Mouse (Mus musculus): ENCODE results near the gene Ackr3.

The Ackr3 gene

DNA sequence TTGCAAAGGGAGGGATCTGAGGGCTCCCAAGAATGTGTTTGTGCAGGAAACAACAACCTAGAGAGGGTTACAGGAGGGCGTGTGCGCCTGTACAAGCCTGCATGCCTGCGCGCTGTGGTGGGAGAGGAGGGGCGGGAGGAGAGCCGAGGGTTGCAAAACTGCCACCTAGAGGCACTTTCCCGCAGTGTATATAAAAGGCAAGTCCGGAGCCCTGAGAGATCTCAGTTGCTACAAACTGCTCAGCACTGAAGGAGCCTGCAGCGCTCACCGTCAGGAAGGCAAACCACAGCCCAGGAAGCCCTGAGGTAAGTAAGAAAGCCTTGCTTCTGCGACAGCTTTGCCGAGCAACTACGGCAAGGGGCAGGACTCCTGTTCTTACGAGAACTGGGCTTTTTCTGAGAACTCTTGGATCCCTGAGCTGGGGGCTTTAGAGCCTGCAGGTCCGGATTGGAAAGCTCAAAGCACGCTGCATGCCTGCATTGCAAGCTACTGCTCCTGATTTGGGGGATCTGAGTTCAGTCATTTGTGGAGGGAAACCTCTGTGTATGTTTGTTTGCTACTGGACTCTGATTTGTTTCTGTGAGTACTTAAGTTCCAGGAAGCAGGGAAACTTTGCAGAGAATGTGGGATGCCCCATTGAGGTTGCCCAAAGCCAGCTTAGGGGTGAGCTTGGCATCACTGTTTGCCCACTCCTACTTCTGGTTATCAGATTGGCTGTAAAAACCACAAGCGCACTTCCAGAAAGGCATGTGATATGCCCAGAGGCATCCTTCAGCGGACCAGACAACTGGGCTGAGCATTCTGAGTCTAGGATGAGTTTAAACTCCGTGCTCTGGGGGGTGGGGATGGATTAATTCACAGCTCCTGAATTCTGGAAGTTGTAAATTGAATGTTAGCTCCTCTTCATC lies at the start of gene Ackr3:
Gene Ackr3, plus strand, starts transcription at position 198 of the 908 bp plus-strand sequence.
- peak; percentile 85 for DNase-seq

GRCm38 (mm10) chr1:90156589-90156988 lies 47.2 kb upstream of the Ackr3 start:
- DNase-seq: no peak

DNA sequence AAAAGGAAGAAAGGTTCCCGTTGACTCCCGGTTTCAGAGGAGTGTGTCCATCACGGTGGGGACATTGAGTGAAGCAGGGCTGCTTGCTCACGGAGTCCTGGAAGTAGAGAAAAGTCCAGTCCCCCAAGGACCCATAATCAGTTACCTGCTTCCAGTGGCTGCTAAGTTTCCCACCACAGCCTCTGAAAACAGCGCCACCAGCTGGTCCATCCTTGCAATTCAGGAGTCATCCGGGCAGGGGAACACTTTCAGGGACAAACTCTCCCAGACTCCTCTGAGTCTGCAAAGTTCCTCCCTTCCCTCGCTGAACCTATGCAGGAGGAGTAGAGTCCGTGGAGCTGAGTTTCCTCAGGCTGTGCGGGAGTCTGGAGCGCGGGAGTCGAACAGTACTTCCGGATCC lies 43.9 kb upstream of the Ackr3 start:
- peak; percentile 18 for DNase-seq

DNA sequence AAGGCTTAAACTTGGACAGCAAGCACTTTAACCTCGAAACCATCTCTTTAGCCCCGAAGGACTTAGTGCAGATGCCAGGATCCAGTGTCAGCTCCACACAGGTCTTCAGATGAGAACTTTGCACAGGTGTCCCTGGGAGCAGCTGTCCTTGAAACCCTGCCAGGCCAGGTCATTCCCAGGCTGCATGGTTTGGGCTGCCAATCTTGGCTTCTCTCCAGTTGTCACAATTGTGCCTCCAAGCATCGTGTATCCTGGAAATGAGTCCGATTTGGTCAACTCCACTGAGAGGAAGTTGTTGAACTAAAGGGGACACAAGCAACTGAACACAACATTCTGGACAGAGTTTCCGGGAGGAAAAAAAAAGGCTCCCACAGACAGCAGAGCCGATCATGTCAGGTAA lies 42.2 kb upstream of the Ackr3 start:
- DNase-seq: no peak

GRCm38 (mm10) chr1:90162379-90162857 lies 41.4 kb upstream of the Ackr3 start:
- DNase-seq: no peak

- DNase-seq: no peak
These were observed 40.6 kb upstream of the Ackr3 start for GRCm38 (mm10) chr1:90163161-90163560.

DNA sequence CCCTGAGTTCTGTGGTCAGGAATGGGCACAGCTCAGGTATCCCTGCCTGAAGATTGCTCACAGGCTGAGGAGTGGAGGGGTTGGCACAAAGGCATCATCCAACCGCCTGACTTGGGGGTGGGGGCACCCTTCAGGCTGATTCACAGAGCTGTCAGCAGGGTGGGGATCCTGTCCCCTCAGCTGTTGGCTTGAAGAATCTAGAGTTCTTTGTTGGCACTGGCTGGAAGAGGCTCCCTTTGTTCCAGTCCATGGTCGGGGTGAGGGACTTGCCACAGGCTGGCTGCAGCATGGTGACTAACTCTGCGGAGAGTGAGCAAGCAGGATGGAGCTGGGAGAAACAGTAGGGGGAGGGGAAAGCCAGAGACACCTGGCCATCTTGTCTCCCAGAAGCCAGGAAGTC lies 39.5 kb upstream of the Ackr3 start:
- DNase-seq: no peak

- DNase-seq: no peak
These were observed 29.4 kb upstream of the Ackr3 start for GRCm38 (mm10) chr1:90174338-90174737.

- DNase-seq: no peak
These were observed 27.6 kb upstream of the Ackr3 start for GRCm38 (mm10) chr1:90176223-90176622.

GRCm38 (mm10) chr1:90177565-90177964 lies 26.2 kb upstream of the Ackr3 start:
- DNase-seq: no peak

- DNase-seq: no peak
These were observed 25.8 kb upstream of the Ackr3 start for GRCm38 (mm10) chr1:90177978-90178377.

- no peak for DNase-seq
These were observed 23.3 kb upstream of the Ackr3 start for GRCm38 (mm10) chr1:90180479-90180878.

DNA sequence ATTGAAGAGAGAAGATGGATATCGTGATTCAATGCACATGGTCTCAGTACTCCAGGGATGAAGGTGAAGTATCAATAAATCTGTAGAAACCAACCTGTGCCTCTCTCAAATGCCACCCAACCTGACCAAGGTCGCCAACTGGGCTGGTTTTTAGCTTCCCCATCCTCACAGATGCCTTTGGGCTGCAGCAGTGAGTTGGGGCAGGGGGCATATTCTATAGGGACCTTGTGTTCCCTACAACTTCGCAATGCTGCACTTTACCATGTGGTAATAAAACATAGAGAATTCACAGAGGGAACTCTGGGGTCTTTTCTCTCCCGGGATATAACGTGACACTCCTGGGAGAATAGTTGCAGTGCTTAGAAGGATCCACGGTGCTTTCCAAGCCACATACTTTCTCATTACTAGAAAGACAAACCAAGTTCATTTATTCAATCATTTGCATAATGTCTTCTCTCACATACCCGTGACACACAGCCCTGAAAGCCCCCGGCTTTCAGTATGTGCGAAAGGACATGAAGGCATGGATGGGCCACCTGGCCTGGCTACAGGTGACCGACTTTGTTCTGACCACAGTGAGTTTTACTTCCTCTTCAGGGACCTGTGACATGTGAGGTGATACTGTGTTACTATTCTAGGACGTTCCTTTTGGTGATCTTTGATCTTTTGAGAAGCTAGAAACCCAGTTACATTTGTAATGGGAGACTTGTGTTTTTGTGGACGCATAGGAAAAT lies 22.6 kb upstream of the Ackr3 start:
- no peak for DNase-seq

- no peak for DNase-seq
These were observed 21.3 kb upstream of the Ackr3 start for GRCm38 (mm10) chr1:90182521-90182920.

GRCm38 (mm10) chr1:90183602-90184001 lies 20.2 kb upstream of the Ackr3 start:
- no peak for DNase-seq

GRCm38 (mm10) chr1:90186173-90186572 lies 17.6 kb upstream of the Ackr3 start:
- DNase-seq: no peak

- no peak for DNase-seq
These were observed 16.9 kb upstream of the Ackr3 start for GRCm38 (mm10) chr1:90186874-90187273.

DNA sequence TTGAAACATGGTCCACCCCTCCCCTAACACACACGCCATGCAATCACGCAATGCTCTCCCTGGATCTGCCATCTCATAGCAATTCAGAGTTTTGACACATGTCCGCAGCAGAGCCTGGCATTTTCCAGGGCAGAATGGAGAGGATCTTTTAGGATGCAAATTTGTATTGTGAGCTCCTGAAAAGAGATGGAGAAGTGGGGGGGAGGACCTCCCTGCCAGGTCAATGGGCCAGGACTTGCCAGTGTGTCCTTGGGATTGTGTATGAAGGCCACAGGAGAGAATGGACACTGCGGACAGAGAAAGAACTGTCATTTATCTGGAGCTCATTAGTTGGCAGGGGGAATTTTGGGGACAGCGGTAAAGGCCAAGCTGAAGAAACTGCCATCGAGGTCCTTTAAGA lies 14.7 kb upstream of the Ackr3 start:
- no peak for DNase-seq

DNA sequence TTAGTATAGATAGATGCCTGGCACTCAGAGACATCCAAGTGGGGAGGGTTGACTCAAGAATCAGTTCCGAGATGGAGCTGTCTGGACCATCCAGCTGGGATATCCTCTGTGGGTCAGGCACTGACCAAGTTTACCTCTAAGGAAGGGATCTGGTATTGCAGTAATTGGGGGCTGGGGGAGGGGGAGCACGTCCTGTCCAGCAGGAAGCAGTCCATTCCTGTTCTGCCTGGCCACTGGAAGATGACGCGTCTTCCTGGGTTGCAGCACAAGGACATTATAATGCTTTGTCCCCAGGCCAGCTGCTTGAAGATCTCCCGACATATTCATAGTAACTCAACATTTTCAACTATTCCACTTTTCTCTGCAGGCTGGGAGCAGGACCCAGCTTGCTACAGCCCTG lies 2.5 kb upstream of the Ackr3 start:
- DNase-seq: no peak

DNA sequence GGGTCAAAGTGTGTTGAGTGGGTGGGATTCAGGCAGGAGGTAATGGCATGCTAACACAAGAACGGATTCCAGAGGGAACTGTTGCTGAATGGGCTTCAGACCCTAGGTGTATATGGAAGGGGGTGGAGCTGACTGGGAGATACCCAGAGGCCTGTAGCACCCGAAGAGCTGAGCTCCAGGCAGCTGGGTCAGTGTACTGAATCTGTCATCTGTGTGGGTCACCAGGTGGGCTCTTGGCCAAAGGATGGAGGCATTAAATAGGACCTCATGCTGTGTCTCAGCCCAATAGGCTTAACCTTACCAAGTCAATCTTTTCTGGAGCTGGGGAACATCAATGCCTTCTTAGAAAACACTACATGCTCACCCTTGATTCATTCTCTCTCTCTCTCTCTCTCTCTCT lies 2.1 kb upstream of the Ackr3 start:
- no peak for DNase-seq

DNA sequence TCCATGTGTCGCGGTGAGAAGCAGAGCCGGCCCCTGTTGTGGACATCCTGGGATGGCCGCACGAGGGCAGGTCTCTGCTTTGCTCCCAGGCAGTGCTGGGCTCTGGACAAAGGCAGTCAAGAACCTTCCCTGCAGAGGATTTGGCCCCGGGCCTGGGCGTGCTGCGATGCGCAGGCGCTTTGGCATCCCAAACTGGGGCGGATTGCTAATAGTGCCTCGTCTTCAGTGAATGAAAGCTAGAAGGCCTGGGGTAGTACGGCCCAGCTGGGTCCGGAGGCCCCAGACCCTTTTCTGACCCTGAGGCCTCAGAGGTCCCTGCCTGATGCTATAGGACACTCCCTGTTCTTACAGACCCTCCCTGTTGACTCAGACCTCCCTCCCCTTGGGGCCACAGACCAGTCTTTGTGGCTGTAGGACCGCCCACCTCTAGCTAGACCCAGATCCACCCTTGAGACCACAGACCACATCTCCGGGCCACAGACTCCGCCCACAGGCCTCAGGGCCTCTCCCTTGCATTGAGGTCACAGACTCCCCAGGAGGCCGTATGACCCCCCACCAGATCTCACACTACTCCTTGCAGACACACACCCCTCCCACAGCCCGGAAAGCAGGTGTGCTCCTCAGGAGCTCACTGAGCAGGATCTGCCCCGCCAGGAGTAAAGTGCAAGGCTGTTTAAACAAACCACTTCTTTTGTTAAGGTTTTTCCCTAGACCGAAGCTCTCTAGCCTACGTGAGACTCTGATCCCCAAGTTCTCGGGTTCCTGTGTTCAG lies 1.4 kb upstream of the Ackr3 start:
- peak; percentile 73 for DNase-seq

DNA sequence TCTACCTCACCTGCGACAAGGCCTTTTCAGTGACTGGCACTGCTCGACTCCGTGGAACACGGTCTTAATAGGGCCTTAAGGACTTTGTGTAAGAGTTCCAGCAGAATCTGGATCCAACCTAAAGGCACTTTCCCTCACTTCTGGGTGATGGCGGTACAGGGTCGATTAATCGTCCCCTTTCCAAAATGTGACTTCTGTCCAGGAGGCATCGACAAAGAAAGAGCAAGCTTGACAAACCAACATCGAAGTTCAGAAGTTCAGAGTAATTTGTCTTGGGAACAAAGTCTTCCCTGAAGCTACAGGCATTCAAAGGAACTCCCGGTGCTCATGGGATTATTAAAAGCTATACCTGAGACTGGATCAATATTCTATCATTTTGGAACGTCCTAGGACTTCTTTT lies 439 bp upstream of the Ackr3 start:
- no peak for DNase-seq

DNA sequence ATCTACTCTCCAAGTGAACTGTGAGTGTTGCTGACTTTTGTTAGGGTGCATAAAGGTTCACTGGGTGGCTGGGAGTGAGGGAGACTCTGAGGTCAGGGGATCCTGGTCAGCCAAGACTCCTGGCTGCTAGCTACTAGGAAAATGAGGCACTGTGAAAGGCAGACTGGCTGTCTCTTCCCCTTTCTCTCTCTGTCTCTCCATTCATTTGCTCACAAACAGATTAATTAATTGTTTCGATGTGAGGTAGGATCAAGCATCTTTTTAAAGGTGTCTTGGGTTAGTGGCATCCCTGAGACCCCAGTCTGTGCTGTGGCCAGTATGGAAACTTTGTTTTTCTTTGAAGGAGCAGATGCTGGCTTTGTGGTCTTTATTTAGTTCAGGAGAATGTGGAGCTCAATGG lies 1.0 kb downstream of the Ackr3 start:
- no peak for DNase-seq

Measured in lung, postnatal 14 days (tissue).